Mouse (Mus musculus): Measurements from ENCODE around the gene Serf1.
A peak's percentile ranks its signal among the peaks of the same experiment; 100 is the strongest.

GRCm38 (mm10) chr13:100103748-100104254 is 4.0 kb upstream of the Serf1 start, which contains the start of gene Bdp1:
- no peak for TF ChIP-seq CTCF (IDR thresholded peaks at IDR 0.05; ENCODE audit: low read depth)
- peak; percentile 59 for TF ChIP-seq EP300 (IDR thresholded peaks at IDR 0.05; ENCODE audit: low read depth)
